Mouse (Mus musculus) forelimb bud, embryonic 11.5 days (tissue): ENCODE data around the gene Pabpc4.
A peak's percentile ranks its signal among the peaks of the same experiment; 100 is the strongest.
"Not testable (repeated sequence)": the region's sequence is repeated elsewhere in the genome, so short reads cannot be mapped to it uniquely, and the experiment has no call there.

ENCODE experiments used
- DNase-seq: peaks from one replicate; pipeline ENCODE4 v3.0.0-alpha.2; 2012; ENCODE audit warnings: low read depth, low spot score

Gene Pabpc4

GRCm38 (mm10) chr4:123247147-123247880 lies 14.8 kb upstream of the Pabpc4 start:
- DNase-seq = no peak

- no peak for DNase-seq
Observed at GRCm38 (mm10) chr4:123248971-123249567, 13.1 kb upstream of the Pabpc4 start.

GRCm38 (mm10) chr4:123252214-123252613 lies 9.9 kb upstream of the Pabpc4 start:
- no peak for DNase-seq

- peak; percentile 79 for DNase-seq
Observed at GRCm38 (mm10) chr4:123254617-123255016, 7.5 kb upstream of the Pabpc4 start.

GRCm38 (mm10) chr4:123260071-123260746 lies 1.9 kb upstream of the Pabpc4 start:
- DNase-seq = no peak

GRCm38 (mm10) chr4:123271063-123271462 lies 8.9 kb downstream of the Pabpc4 start:
- no peak for DNase-seq

- DNase-seq = no peak
Observed at GRCm38 (mm10) chr4:123280117-123280516, 18.0 kb downstream of the Pabpc4 start.

- peak; percentile 92 for DNase-seq
Observed at GRCm38 (mm10) chr4:123282500-123282899, 20.3 kb downstream of the Pabpc4 start.

- not testable (repeated sequence) for DNase-seq
Observed at GRCm38 (mm10) chr4:123282915-123283674, 20.9 kb downstream of the Pabpc4 start.

- peak; percentile 10 for DNase-seq
Observed at GRCm38 (mm10) chr4:123283675-123284064, 21.5 kb downstream of the Pabpc4 start.

GRCm38 (mm10) chr4:123284731-123285624 lies 22.8 kb downstream of the Pabpc4 start:
- no peak for DNase-seq

- DNase-seq = no peak
Observed at GRCm38 (mm10) chr4:123286790-123287189, 24.6 kb downstream of the Pabpc4 start.

- DNase-seq = no peak
Observed at GRCm38 (mm10) chr4:123289038-123289437, 26.9 kb downstream of the Pabpc4 start.

GRCm38 (mm10) chr4:123292390-123292789 lies 30.2 kb downstream of the Pabpc4 start:
- DNase-seq = no peak

GRCm38 (mm10) chr4:123292989-123293388 lies 30.8 kb downstream of the Pabpc4 start:
- DNase-seq = no peak

- no peak for DNase-seq
Observed at GRCm38 (mm10) chr4:123293661-123294443, 31.7 kb downstream of the Pabpc4 start.

- DNase-seq = not testable (repeated sequence)
Observed at GRCm38 (mm10) chr4:123295026-123295425, 32.9 kb downstream of the Pabpc4 start.

- no peak for DNase-seq
Observed at GRCm38 (mm10) chr4:123295516-123296147, 33.5 kb downstream of the Pabpc4 start.

GRCm38 (mm10) chr4:123296148-123296534 lies 34.0 kb downstream of the Pabpc4 start:
- no peak for DNase-seq
